Mouse (Mus musculus) myocyte (in vitro differentiated cells): ENCODE measurements at regions not wholly inside any gene's neighbourhood (a gene's known extent, or its start where the extent isn't known, plus 50 kb on each side); places are given as distances from the start of the nearest gene placed in this dataset.

Source experiments
- H3K27me3 ChIP-seq: one replicate; pipeline ENCODE4 v1.6.1; 2011; ENCODE audit not compliant: control insufficient read depth, insufficient read depth, insufficient read length
- H3K36me3 ChIP-seq: one replicate; pipeline ENCODE4 v1.6.1; 2011; ENCODE audit not compliant: control insufficient read depth, insufficient read depth
- H3K4me2 ChIP-seq: one replicate; pipeline ENCODE4 v1.6.1; 2011; ENCODE audit warnings: low read depth, control low read depth
- H3K4me3 ChIP-seq: one replicate; pipeline ENCODE4 v1.5.1; 2011; ENCODE audit warnings: mild to moderate bottlenecking, control low read depth, moderate library complexity
- H3K79me2 ChIP-seq: one replicate; pipeline ENCODE4 v1.6.1; 2011; ENCODE audit not compliant: control insufficient read depth, insufficient read depth
- H3ac ChIP-seq: one replicate; pipeline ENCODE4 v1.6.1; 2011; ENCODE audit not compliant: control insufficient read depth, insufficient read length
- CEBPB ChIP-seq: IDR thresholded peaks from 2 replicates; pipeline ENCODE4 v1.6.1; 2011; ENCODE audit warnings: mild to moderate bottlenecking, moderate library complexity; ENCODE audit not compliant: poor library complexity, insufficient read depth, severe bottlenecking
- E2F4 ChIP-seq: IDR thresholded peaks from one replicate; pipeline ENCODE4 v1.6.1; 2011; ENCODE audit warnings: mild to moderate bottlenecking, control low read depth, moderate library complexity; ENCODE audit not compliant: insufficient read depth
- MAX ChIP-seq: IDR thresholded peaks from one replicate; pipeline ENCODE4 v1.6.1; 2011; ENCODE audit warnings: low read depth, mild to moderate bottlenecking, control low read depth
- MYOD1 ChIP-seq, 3 experiments: IDR thresholded peaks; one replicate each; pipeline ENCODE4 v1.6.1; 2011; ENCODE audit warnings: control low read depth in 2 of 3, low read depth in 2 of 3, mild to moderate bottlenecking in 2 of 3, moderate library complexity in 1 of 3; ENCODE audit not compliant: insufficient read length in 2 of 3, control insufficient read depth in 1 of 3
- MYOG ChIP-seq, 3 experiments: IDR thresholded peaks; one replicate each; pipeline ENCODE4 v1.6.1; 2011; ENCODE audit warnings: control low read depth in 2 of 3, low read depth in 2 of 3, mild to moderate bottlenecking in 2 of 3; ENCODE audit not compliant: insufficient read length in 2 of 3, control insufficient read depth in 1 of 3, insufficient read depth in 1 of 3
- POLR2A ChIP-seq: IDR thresholded peaks from one replicate; pipeline ENCODE4 v1.6.1; 2011; ENCODE audit warnings: low read depth, mild to moderate bottlenecking, control low read depth, moderate library complexity; ENCODE audit not compliant: insufficient read length
- POLR2AphosphoS2 ChIP-seq: IDR thresholded peaks from one replicate; pipeline ENCODE4 v1.6.1; 2011; ENCODE audit warnings: low read depth, control low read depth; ENCODE audit not compliant: insufficient read length
- REST ChIP-seq: IDR thresholded peaks from one replicate; pipeline ENCODE4 v1.6.1; 2011; ENCODE audit warnings: mild to moderate bottlenecking, control low read depth, moderate library complexity; ENCODE audit not compliant: insufficient read depth, insufficient read length
- SRF ChIP-seq: IDR thresholded peaks from one replicate; pipeline ENCODE4 v1.6.1; 2011; ENCODE audit warnings: low read depth; ENCODE audit not compliant: control insufficient read depth, insufficient read length
- TCF12 ChIP-seq: IDR thresholded peaks from one replicate; pipeline ENCODE4 v1.6.1; 2011; ENCODE audit warnings: mild to moderate bottlenecking, control low read depth; ENCODE audit not compliant: poor library complexity, insufficient read depth, severe bottlenecking
- TCF3 ChIP-seq: IDR thresholded peaks from one replicate; pipeline ENCODE4 v1.6.1; 2011; ENCODE audit warnings: low read depth, control low read depth; ENCODE audit not compliant: insufficient read length
- USF1 ChIP-seq: IDR thresholded peaks from one replicate; pipeline ENCODE4 v1.6.1; 2011; ENCODE audit warnings: low read depth, mild to moderate bottlenecking, control low read depth, moderate library complexity

DNA sequence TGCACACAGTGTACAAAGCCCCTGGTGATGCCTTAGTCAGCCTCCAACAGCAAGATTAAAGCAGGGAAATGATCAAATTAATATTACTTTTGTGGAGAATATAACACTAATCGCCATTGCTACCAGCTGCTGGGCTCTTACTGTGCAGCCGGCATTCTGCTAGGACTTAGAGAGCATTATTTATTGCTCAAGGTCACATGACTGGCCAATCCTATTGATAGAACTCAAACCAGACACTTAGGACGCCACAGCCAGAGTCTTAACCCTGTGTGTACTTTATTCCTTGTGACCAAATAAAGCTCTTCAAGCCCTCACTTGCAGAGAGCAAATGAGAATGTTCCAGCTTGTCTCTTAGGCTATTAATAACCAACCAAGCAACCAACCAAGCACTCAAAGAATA is 152.6 kb downstream of the Gm815 start:
- no peaks in the 10 kb centered on the region for H3K36me3 ChIP-seq

DNA sequence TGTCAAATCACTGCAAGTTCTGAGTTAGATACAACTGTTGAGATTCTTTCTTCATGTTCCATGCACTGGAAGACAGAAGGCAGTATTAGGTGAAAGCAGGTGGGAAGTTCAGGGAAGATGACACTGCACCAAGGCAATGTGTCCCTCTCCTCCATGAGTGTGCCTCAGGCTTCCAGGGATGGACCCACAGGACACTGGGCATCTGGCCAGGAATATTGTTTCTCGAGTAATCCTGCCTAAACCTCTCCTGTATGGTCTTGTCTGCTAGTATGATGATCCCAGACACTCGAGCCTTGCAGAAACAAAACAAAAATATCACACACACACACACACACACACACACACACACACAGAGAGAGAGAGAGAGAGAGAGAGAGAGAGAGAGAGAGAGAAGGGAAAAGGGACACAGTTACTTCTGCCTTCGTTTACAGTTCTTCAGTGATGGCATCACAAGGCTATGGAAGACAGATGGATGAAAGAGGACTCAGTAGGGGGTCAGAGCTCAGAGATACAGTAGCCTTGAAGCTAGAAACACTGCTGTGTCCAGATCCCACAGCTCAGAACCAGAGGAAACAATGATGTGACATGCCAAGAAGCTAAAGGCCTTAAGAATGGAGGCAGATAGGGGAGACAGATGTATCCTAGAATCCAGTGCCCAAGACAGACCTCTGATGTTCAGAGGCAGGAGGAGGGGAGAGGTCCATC is 154.8 kb downstream of the Gm815 start:
- no peaks in the 10 kb centered on the region for H3K36me3 ChIP-seq
- no peak overlapping the region for H3K4me3 ChIP-seq
- TF ChIP-seq TCF3 (no peak), MAX (no peak), USF1 (no peak), E2F4 (no peak), TCF12 (no peak), SRF (no peak), REST (no peak), MYOD1 (IDR thresholded peaks at IDR 0.05; ENCODE audit: control insufficient read depth in 1 of 3, insufficient read length in 2 of 3, low read depth in 2 of 3) (no peak), POLR2AphosphoS2 (no peak), MYOG (IDR thresholded peaks at IDR 0.05; ENCODE audit: control insufficient read depth in 1 of 3, insufficient read depth in 1 of 3, insufficient read length in 2 of 3, low read depth in 2 of 3) (no peak), CEBPB (no peak), POLR2A (no peak)

More for the DNA sequence above, 152.6 kb downstream of the Gm815 start:
- TF ChIP-seq E2F4, result no peak
- no peak for TF ChIP-seq POLR2AphosphoS2
- TF ChIP-seq USF1, result peak; percentile 19
- TF ChIP-seq MYOD1 (IDR thresholded peaks at IDR 0.05; ENCODE audit: control insufficient read depth in 1 of 3, insufficient read length in 2 of 3, low read depth in 2 of 3), result no peak
- no peak for TF ChIP-seq MAX
- TF ChIP-seq SRF, result no peak
- no peak for TF ChIP-seq REST
- Histone ChIP-seq H3K27me3 (no peaks in the 10 kb centered on the region), H3ac (no peak overlapping the region), H3K79me2 (no peaks in the 10 kb centered on the region), H3K4me2 (no peak overlapping the region), H3K4me3 (no peak overlapping the region)

DNA sequence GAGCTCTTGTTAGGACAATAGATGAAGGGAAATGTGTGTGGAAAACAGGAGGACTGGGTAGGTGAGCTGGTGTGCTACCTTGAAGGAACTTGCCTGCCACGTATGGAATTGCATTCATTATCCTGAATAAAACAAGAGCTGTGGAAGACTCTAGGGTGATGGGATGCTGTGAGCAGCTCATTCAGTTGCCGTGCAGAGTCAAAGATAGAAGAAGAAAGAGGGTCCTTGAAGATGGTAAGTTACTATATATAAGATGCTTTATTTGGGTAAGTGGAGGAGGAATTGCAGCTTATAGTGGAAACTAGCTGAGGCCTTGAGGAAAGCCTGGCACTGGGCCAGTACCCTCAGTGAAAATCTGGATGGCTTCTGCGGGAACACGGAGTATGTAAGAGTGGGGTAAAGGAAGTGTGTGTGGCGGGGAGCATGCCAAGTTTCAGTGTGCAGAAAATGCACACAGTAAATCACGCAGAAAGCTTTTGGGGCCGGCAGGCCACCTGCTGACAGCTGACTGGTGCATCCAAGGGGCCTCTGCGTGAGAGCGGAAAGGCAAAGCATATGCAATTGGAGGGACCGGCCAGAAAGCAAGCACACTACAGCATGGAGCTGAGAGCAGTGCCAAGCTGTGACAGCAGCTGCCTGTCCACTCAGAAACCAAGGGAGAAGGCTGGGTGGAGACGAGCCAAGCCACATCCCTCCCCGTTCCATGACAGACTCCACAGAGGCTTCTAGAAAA is 149.7 kb upstream of the Vldlr start:
- TF ChIP-seq POLR2A (no peak), MAX (no peak), TCF3 (no peak), MYOG (IDR thresholded peaks at IDR 0.05; ENCODE audit: control insufficient read depth in 1 of 3, insufficient read depth in 1 of 3, insufficient read length in 2 of 3, low read depth in 2 of 3) (no peak), CEBPB (no peak), MYOD1 (IDR thresholded peaks at IDR 0.05; ENCODE audit: control insufficient read depth in 1 of 3, insufficient read length in 2 of 3, low read depth in 2 of 3) (no peak)
- no peak overlapping the region for H3K4me3 ChIP-seq
- no peak overlapping the region for H3K4me2 ChIP-seq
- H3K27me3 ChIP-seq, result no peaks in the 10 kb centered on the region
- H3ac ChIP-seq, result no peak overlapping the region
- no peaks in the 10 kb centered on the region for H3K79me2 ChIP-seq
- no peaks in the 10 kb centered on the region for H3K36me3 ChIP-seq

More for the DNA sequence above, 154.8 kb downstream of the Gm815 start:
- no peaks in the 10 kb centered on the region for H3K27me3 ChIP-seq
- no peaks in the 10 kb centered on the region for H3K79me2 ChIP-seq
- no peak overlapping the region for H3K4me2 ChIP-seq
- H3ac ChIP-seq, result no peak overlapping the region

DNA sequence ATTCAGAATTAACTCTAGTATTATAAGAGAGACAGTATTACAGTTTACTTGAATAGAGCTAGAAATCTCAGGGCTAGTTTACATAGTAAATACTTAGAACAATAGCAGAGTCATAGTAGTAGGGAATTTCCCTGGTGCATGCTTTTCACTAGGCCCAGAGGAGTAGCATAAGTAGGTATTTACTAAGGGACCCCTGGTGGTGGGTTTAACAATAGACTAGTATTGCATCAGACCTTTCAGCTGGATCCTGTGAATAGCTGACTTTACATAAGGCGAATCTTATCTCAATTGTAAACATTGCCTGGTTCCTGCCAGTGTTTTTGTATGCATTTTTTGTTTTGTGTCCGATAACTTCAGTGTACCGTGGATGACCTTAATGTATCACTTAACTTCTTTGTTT is 143.0 kb upstream of the Vldlr start:
- TF ChIP-seq TCF3 (no peak), E2F4 (no peak), MYOD1 (IDR thresholded peaks at IDR 0.05; ENCODE audit: control insufficient read depth in 1 of 3, insufficient read length in 2 of 3, low read depth in 2 of 3) (no peak), POLR2AphosphoS2 (no peak), SRF (no peak)

DNA sequence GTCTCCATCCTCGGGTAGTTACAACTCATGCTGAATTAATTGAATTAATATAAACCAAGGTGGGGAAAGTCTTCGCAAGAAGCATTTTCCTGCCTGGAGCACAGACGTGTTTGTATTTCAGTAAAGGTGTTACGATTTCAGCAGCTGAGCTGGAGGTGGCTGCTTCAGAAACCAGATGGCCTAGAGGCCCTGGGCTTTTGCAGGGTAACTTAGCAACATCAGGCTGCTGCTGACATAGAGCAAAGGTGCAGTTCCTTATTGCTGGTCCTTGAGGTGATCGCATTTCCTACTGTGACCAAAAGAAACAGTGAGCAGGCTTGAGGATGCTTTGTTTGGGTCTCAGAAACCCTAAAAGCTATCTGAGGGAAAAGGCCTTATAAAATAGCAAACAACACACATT is 141.3 kb upstream of the Vldlr start:
- Histone ChIP-seq H3ac (no peak overlapping the region), H3K4me3 (no peak overlapping the region), H3K36me3 (no peaks in the 10 kb centered on the region), H3K79me2 (no peaks in the 10 kb centered on the region), H3K27me3 (no peaks in the 10 kb centered on the region), H3K4me2 (no peak overlapping the region)
- TF ChIP-seq SRF (no peak), TCF12 (no peak)

More for the DNA sequence above, 143.0 kb upstream of the Vldlr start:
- Histone ChIP-seq H3K79me2 (no peaks in the 10 kb centered on the region), H3ac (no peak overlapping the region), H3K36me3 (no peaks in the 10 kb centered on the region), H3K27me3 (no peaks in the 10 kb centered on the region), H3K4me2 (no peak overlapping the region), H3K4me3 (no peak overlapping the region)
